Mouse (Mus musculus): ENCODE results near the gene Trpm6.

The Trpm6 gene

GRCm38 (mm10) chr19:18771048-18771447 is 21.3 kb downstream of the Trpm6 start:
- no peak for DNase-seq (ENCODE audit: low read depth, low spot score)

- DNase-seq (ENCODE audit: low read depth, low spot score) = no peak
These were observed 21.8 kb downstream of the Trpm6 start for GRCm38 (mm10) chr19:18771561-18771960.

GRCm38 (mm10) chr19:18772888-18773488 is 23.2 kb downstream of the Trpm6 start:
- no peak for DNase-seq (ENCODE audit: low read depth, low spot score)

DNA sequence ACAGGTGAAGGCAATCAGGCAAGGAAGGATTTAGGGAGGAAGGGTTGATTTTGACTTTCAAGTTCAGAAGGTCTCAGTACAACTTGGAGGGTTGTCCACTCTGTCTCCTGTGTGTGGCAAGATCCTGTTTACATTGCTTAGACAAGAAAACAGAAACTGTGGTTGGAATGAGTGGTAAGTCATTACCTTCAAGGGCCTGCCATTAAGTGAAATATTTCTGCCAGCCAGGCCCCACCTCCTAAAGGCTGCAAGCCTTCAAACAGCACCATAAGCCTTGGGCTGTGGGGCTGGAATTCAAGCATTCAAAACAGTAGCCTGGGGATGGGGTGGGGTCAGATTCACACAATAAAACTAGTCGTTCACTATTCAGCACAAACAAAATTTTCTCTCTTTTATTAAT is 24.3 kb downstream of the Trpm6 start:
- DNase-seq (ENCODE audit: low read depth, low spot score) = no peak

DNA sequence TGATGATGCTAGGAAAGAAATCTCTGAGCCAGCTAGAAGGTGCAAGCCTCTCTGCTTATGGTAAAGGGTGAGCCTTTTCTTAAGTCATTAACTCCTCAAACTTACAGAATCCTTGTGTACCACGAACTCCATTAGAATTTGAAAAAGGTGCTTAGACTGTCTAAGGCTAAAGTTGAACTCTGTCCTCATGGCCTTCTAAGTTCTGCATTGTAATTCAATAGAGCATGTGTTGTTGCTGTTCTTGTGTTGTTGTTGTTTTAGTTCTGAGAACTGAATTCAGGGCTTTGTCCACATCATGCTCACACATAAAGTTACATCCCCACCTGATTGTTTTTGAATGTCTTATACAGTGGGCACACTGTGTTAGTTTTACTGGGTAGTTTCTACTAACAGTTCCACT is 49.9 kb downstream of the Trpm6 start:
- no peak for DNase-seq (ENCODE audit: low read depth, low spot score)

- DNase-seq (ENCODE audit: low read depth, low spot score) = no peak
These were observed 61.5 kb downstream of the Trpm6 start for GRCm38 (mm10) chr19:18811264-18811663.

GRCm38 (mm10) chr19:18815170-18815569 is 65.4 kb downstream of the Trpm6 start:
- no peak for DNase-seq (ENCODE audit: low read depth, low spot score)

- no peak for DNase-seq (ENCODE audit: low read depth, low spot score)
These were observed 67.6 kb downstream of the Trpm6 start for GRCm38 (mm10) chr19:18817425-18817824.

DNA sequence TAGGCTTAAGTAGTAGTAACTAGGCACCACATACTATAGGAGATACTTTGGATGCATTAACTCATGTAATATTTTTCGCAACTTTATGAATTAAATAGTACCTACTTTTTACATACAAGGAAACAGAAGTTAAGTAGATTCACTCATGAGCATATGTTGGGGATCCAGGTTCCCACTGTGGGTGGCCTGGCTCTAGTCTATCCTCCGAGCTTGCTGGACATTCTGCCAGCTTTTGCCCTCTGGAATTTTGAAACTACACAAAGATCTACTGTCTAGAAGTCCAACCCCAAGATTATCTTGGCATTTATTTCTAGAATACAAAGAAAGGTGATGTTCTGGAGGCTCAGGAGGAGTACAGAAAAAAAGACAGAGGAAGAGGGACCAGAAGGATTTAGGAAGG is 78.8 kb downstream of the Trpm6 start:
- DNase-seq (ENCODE audit: low read depth, low spot score) = no peak

DNA sequence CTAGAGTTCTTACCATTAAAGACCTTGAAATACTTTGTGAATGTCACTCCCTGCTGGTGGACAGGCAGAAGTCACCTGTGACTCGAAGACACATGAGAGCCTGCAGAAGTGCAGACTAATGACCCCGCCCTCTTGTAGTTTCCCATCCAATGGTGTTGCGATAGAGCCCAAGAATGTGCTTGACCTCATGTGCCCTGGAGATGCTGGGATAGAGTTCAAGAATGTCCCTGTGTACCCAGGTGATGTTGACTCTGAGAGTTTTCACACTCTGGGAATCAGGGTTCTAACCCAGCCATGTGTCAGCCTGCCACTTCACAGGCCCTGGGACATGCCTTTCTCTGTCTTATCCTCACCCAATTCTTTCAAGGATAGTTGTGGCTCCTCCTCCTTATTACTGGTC is 81.4 kb downstream of the Trpm6 start:
- DNase-seq (ENCODE audit: low read depth, low spot score) = no peak

- DNase-seq (ENCODE audit: low read depth, low spot score) = peak; percentile 10
These were observed 85.2 kb downstream of the Trpm6 start for GRCm38 (mm10) chr19:18834971-18835370.

DNA sequence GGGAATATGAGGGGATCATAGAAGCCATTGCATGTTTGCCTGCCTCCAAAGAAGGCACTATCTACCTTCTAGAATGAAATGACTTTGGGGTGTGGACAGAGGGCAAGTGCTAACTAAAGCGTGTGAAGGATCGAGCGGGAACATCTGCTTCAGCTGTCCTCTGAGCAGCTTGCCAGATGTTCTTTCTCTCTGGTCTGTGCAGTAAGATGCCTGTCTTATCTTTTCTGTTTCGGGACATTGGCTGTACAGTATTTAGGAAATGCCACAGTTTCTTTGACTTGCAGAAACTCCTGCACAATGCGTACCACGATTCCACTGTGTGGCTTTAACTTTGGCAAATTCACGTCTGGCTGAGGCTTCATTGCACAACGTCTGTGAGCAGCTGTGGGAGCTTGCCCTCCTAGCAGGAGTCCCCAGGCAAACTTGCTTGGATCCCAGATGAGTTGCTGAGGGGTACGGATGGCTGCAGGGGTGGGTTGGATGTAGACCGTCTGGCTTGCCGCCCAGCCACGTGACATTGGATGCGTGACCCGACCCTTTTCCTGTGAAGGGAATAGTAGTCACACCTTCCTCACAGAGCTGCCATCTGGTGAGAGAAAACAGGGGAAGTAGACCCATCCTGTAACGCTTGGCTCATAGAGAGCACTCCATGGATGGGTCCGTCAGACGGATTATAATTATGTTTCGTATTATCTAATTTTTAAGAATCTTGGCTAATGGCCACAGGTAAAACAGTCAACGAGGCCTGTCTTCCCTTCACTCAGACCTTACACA is 92.2 kb downstream of the Trpm6 start:
- no peak for DNase-seq (ENCODE audit: low read depth, low spot score)

DNA sequence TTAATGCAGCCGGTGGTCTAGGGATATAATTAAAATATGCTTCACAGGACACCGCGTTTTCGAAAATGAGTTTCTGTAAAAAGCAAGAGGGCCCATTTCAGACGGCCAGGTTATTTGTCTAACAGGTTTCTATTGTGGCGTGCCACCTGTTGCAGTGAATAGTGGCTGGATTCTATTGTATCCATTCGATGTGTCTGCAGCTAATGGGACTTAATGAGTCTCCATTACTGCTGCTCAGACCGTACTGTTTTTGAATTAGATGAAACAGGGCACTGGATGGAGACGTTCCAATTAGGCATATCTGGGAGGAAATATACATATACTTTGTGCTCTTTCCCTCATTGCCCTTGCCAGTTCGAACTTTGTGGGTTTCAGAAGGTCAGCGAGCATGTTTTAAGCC is 92.8 kb downstream of the Trpm6 start:
- DNase-seq (ENCODE audit: low read depth, low spot score) = no peak

- no peak for DNase-seq (ENCODE audit: low read depth, low spot score)
These were observed 96.6 kb downstream of the Trpm6 start for GRCm38 (mm10) chr19:18846336-18846735.

- no peak for DNase-seq (ENCODE audit: low read depth, low spot score)
These were observed 118.5 kb downstream of the Trpm6 start for GRCm38 (mm10) chr19:18868311-18868710.

DNA sequence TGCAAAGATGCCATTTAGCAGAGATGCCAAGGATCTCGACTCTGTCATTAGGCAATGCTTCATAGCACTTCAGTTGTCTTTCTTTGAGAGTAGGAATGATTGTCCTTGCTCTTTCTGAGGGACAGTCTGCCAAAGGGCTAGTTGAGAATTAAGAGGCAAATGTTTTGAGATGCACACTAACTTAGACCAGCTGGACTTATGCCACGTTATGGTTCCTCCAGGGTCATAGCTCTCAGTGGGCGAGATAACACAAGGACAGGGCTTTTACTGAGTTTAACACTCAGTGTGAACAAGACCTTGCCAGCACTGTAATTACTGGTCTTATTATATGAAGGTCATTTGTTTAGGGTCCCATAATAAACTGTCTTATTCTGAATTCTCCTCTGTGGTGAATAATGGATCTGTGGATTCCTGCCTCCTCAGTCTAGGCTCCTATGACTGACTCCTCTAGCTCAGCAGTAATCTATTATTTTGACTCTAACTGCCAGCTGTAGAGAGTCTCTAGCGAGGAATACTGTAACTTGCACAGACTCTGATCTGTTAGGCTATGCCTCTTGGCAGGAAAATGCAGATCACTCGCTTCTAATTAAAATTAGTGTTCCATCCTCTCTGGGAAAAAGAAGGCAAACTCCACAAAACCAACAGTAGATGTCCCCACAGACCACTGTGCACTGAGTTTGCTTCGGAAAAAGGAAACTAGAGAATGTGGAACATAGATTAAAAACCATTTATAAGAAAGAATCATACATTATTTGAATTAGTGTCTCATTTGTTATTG is 123.2 kb downstream of the Trpm6 start:
- peak; percentile 58 for DNase-seq (ENCODE audit: low read depth, low spot score)

DNA sequence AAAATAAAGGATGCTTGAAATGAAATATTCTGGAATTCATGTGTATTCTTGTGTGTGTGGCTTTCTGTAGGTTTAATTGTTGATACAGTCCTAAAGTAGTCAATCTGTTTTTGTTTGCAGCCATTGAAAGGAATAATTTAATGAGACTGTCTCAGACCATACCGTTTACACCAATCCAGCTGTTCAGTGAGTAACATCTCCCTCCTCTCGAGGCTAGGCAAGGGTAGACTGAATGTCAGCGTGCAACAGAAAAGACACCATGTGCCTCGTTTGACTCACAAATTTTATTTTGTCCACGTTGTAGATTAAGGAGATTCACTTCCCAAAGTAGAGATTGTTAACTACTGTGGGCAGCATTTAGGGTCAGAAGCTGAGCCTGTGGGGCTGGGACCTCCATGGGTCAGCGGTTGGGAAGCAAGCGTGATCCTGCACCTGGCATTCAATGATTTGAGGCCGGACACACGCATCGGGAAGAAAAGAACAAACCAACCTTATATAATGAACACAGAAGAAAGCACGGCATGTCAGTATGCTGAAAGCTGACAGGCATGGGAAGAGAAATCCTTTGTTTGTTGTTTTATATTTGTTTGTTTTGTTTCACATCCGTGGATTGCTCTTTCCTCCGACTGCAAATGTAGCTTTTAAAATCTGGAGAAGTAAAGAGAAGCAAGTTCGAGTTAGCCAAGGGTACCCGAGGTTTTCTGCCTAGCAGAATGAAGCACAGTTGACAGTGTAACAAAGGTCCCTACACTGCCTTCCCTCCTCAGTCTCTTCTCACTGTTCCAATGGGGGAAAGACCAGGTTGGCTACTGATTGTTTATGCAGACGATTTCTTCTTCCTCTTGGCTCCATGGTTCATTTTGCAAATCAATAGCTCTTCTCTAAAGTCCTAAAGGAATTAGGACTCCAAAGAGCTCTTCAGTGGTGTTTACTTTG is 124.2 kb downstream of the Trpm6 start:
- no peak for DNase-seq (ENCODE audit: low read depth, low spot score)

GRCm38 (mm10) chr19:18879264-18879663 is 129.5 kb downstream of the Trpm6 start:
- no peak for DNase-seq (ENCODE audit: low read depth, low spot score)

DNA sequence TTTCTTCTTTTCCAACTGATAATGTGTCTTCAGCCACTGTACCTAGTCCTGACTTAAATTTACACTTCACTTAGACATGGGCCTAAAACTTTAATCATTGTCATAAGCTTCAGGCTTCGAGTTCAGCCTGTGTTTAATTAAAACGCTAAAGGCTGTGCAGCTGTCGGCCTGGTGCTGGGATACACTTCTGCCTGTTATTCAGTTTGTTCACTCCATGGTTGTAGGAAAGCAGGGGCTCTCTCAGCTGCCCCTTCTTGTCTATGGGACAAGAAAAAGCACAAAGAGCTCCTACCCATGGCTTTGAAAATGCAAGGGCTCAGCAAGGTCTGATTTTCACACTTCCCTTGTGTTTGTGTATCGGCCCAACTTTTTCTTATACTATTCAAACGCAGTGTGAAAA is 131.4 kb downstream of the Trpm6 start:
- DNase-seq (ENCODE audit: low read depth, low spot score) = no peak

GRCm38 (mm10) chr19:18887646-18888407 is 138.0 kb downstream of the Trpm6 start:
- DNase-seq (ENCODE audit: low read depth, low spot score) = no peak

Data from telencephalon, adult 2 months (tissue).